In the genomic region with DNA sequence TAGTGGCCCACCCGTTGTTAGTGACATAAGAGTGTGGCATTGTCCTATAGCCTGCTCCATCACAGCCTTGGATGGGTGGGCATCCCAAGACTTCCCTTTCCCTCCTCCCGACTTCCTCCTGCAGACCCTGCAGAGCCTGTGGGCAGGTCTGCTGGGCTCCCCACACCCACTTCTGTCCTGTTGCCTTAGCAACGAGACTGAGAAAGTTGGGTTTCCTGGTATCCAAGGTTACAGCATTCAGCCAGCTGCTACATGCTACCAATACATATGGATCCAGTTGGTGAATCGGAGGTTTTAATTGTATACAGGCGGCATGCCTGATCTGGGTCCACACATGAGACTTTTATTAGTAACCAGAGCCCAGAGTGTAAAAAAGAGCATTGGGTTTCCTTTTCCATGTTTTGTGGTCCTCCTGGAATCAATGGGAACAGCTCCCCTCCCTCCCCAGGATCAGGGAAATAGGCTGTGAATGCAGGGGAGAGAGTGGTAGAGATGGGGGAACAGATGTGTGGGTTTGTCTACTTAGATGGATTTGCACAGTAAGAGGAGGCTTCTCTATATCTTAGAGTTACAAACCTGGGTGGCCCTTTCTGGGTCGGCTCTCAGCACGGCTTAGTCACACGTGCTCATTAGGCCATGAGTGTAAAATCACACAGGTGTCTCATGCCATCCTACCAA, we compare ENCODE assay signal across 9 mouse cellular contexts. TPM values are rescaled to one million over a fixed set of nuclear protein-coding genes. Genes with fewer than 3 reads are reported as not detected.
DNase-seq lines count a peak whose midpoint lies in the region; ATAC-seq and TF ChIP-seq lines count a peak whose summit lies in the region.
"Had no signal": no experiment of that assay in that cellular context is flagged by ENCODE, and none has a peak within 500 bp of the region (broad histone marks: within the 10 kb centered on the region; RNA-seq: fewer than 3 reads in every experiment).

No protein-coding gene starts in this region.

- 35% methylated on average over 8 of the region's 8 CpGs for WGBS in hindbrain, postnatal 0 days
- WGBS in midbrain, embryonic 11.5 days, result 59% methylated on average over 8 of the region's 8 CpGs
- 51% methylated on average over 8 of the region's 8 CpGs for WGBS in kidney, embryonic 15.5 days

- H3K4me1 ChIP-seq in hindbrain, postnatal 0 days (ENCODE audit: insufficient read depth, low read length), result peaks cover 13% of the 10 kb centered on the region; the same call in 1 of the 2 replicates
- peaks cover 8% of the 10 kb centered on the region for H3K4me1 ChIP-seq in midbrain, embryonic 11.5 days (ENCODE audit: control insufficient read depth, insufficient read depth, low read length)
- H3K4me1 ChIP-seq in kidney, embryonic 15.5 days, result 0 out of 2 replicates have a peak, but pooled peaks cover 3% of the 10 kb centered on the region

- peak; percentile 95 for ATAC-seq in hindbrain, postnatal 0 days
- ATAC-seq in midbrain, embryonic 11.5 days (ENCODE audit: low FRiP score), result peak; percentile 85
- no peak for ATAC-seq in kidney, embryonic 15.5 days (replicated peaks; ENCODE audit: low FRiP score)

- H3K4me2 ChIP-seq in hindbrain, postnatal 0 days (ENCODE audit: low read depth, low read length), result no peak overlapping the region
- no peak overlapping the region for H3K4me2 ChIP-seq in midbrain, embryonic 11.5 days
- no peak overlapping the region for H3K4me2 ChIP-seq in kidney, embryonic 15.5 days

- no peaks in the 10 kb centered on the region for H3K27me3 ChIP-seq in hindbrain, postnatal 0 days (ENCODE audit: insufficient read depth, low read length)
- no peaks in the 10 kb centered on the region for H3K27me3 ChIP-seq in midbrain, embryonic 11.5 days (ENCODE audit: control insufficient read depth, insufficient read depth, low read length)
- no peaks in the 10 kb centered on the region for H3K27me3 ChIP-seq in kidney, embryonic 15.5 days

- H3K4me3 ChIP-seq in hindbrain, postnatal 0 days (ENCODE audit: low read length), result no peak overlapping the region
- no peak overlapping the region for H3K4me3 ChIP-seq in midbrain, embryonic 11.5 days (ENCODE audit: low read depth, low read length)
- H3K4me3 ChIP-seq in kidney, embryonic 15.5 days (replicated peaks), result no peak overlapping the region

- H3K9me3 ChIP-seq in hindbrain, postnatal 0 days (ENCODE audit: low read length), result no peaks in the 10 kb centered on the region
- no peaks in the 10 kb centered on the region; the same call in 1 of the 2 replicates for H3K9me3 ChIP-seq in midbrain, embryonic 11.5 days (ENCODE audit: control insufficient read depth, low read length)
- no peaks in the 10 kb centered on the region for H3K9me3 ChIP-seq in kidney, embryonic 15.5 days (replicated peaks)

- peak; percentile 30 for DNase-seq in testis, postnatal 10 days (ENCODE audit: low spot score)
- DNase-seq in testis, postnatal 14 days (ENCODE audit: low spot score), result no peak
- peak; percentile 85 for DNase-seq in hindbrain, postnatal 0 days (ENCODE audit: low spot score)
- DNase-seq in midbrain, embryonic 11.5 days (ENCODE audit: low spot score, missing footprints), result peak; percentile 89
- DNase-seq in cerebellum, adult 9-10 months, result no peak
- no peak for DNase-seq in kidney, adult 9 months
- no peak for DNase-seq in urinary bladder, adult 18-20 months (ENCODE audit: low spot score in 2 of 2)

- peak overlapping the region; percentile 68 for H3K27ac ChIP-seq in hindbrain, postnatal 0 days
- peak overlapping the region; percentile 4; the same call in 1 of the 2 replicates for H3K27ac ChIP-seq in midbrain, embryonic 11.5 days (ENCODE audit: low read depth, low read length)
- no peak overlapping the region for H3K27ac ChIP-seq in kidney, embryonic 15.5 days
- H3K27ac ChIP-seq: macrophage had no signal

- H3K9ac ChIP-seq in hindbrain, postnatal 0 days (replicated peaks; ENCODE audit: low read length), result no peak overlapping the region
- peak overlapping the region; percentile 13; the same call in 1 of the 2 replicates for H3K9ac ChIP-seq in midbrain, embryonic 11.5 days (ENCODE audit: low read length)
- no peak overlapping the region for H3K9ac ChIP-seq in kidney, embryonic 15.5 days

- H3K36me3 ChIP-seq in hindbrain, postnatal 0 days (ENCODE audit: insufficient read depth, low read length), result no peaks in the 10 kb centered on the region
- no peaks in the 10 kb centered on the region for H3K36me3 ChIP-seq in midbrain, embryonic 11.5 days (ENCODE audit: control insufficient read depth, insufficient read depth, low read length)
- H3K36me3 ChIP-seq in kidney, embryonic 15.5 days, result no peaks in the 10 kb centered on the region

- TF ChIP-seq CTCF in hindbrain, postnatal 0 days (IDR thresholded peaks at IDR 0.05; ENCODE audit: low read depth), result no peak

RNA-seq across cellular contexts. Expression of a gene that starts 45.7 kb away (rescaled TPM):
- total RNA-seq in hindbrain, postnatal 0 days (2014; rRNA removed), result 57.2 and 61.8 TPM in 2 replicates
- polyA plus RNA-seq in hindbrain, postnatal 0 days (2015; fragmentation: Nextera tagmentation; extraction: Ambion mirVana), result 463 and 467 TPM in 2 replicates
- 423 and 440 TPM in 2 replicates for polyA plus RNA-seq in midbrain, embryonic 11.5 days (2014; fragmentation: Nextera tagmentation; extraction: Ambion mirVana)
- 428 and 495 TPM in 2 replicates for polyA plus RNA-seq in kidney, embryonic 15.5 days (2015; fragmentation: Nextera tagmentation; extraction: Ambion mirVana)

Comparison
In these comparisons a context has a peak if more than half of its experiments do, and no peak if none do; other contexts are left out.
1. DNase-seq: peak in testis, postnatal 10 days (single experiment), hindbrain, postnatal 0 days (single experiment) and midbrain, embryonic 11.5 days (single experiment); none in testis, postnatal 14 days (single experiment), cerebellum, adult 9-10 months (single experiment), kidney, adult 9 months (single experiment) and urinary bladder, adult 18-20 months (0 of 2).